Mouse (Mus musculus) midbrain, embryonic 16.5 days (tissue): ENCODE results near the gene Amot. TPM values are rescaled to one million over a fixed set of nuclear protein-coding genes. Genes with fewer than 3 reads are reported as not detected.

Experiments
- ATAC-seq: fragments of 200-750 bp; cut with Nextera tagmentation; 2 replicates; pipeline ENCODE4 v1.8.0; 2017; ENCODE audit warnings: moderate TSS enrichment
- H3K27ac ChIP-seq: fragments of 300-500 bp; sonication (generic); 2 replicates; pipeline ENCODE4 v1.5.1; 2014; ENCODE audit warnings: mild to moderate bottlenecking, low read length, mixed read lengths
- H3K27me3 ChIP-seq: fragments of 300-500 bp; sonication (generic); 2 replicates; pipeline ENCODE4 v1.6.1; 2014; ENCODE audit warnings: low read depth, low read length, mixed read lengths; ENCODE audit not compliant: control insufficient read depth, insufficient read depth
- H3K36me3 ChIP-seq: fragments of 300-500 bp; sonication (generic); 2 replicates; pipeline ENCODE4 v1.6.1; 2014; ENCODE audit warnings: mild to moderate bottlenecking, low read length, moderate library complexity, mixed read lengths; ENCODE audit not compliant: control insufficient read depth, insufficient read depth
- H3K4me1 ChIP-seq: fragments of 300-500 bp; sonication (generic); 2 replicates; pipeline ENCODE4 v1.6.1; 2014; ENCODE audit warnings: mild to moderate bottlenecking, low read length, mixed read lengths; ENCODE audit not compliant: control insufficient read depth, insufficient read depth
- H3K4me2 ChIP-seq: fragments of 300-500 bp; sonication (generic); 2 replicates; pipeline ENCODE4 v1.6.1; 2014; ENCODE audit warnings: mild to moderate bottlenecking, low read length, mixed read lengths
- H3K4me3 ChIP-seq: fragments of 300-500 bp; sonication (generic); 2 replicates; pipeline ENCODE4 v1.5.1; 2014; ENCODE audit warnings: low read depth, mild to moderate bottlenecking, low read length, moderate library complexity, mixed read lengths
- H3K9ac ChIP-seq: fragments of 300-500 bp; sonication (generic); 2 replicates; pipeline ENCODE4 v1.6.1; 2014; ENCODE audit warnings: low read depth, low read length, mixed read lengths
- H3K9me3 ChIP-seq: fragments of 300-500 bp; sonication (generic); replicated peaks from 2 replicates; pipeline ENCODE4 v1.6.1; 2014; ENCODE audit warnings: mild to moderate bottlenecking, low read length, mixed read lengths; ENCODE audit not compliant: control insufficient read depth, poor library complexity, severe bottlenecking
- WGBS: fragments of 180-500 bp; shearing (Covaris S2); extraction: QIAGEN DNeasy Blood & Tissue Kit; methylation state at CpG from one replicate; pipeline ENCODE4 v1.1.7; 2014; 5-methylcytosine and 5-hydroxymethylcytosine counted together
- polyA plus RNA-seq: library from polyadenylated mRNA; unstranded; fragments of >200 nt; fragmentation: Nextera tagmentation; extraction: Ambion mirVana; gene quantifications from 2 replicates; pipeline ENCODE4 v1.2.1, GENCODE M21; 2015

Amot gene
- polyA plus RNA-seq, 1 experiment from 2014 or later: 7.9 TPM

GRCm38 (mm10) chrX:145414319-145414718 is 90.7 kb downstream of the Amot start:
- H3K9me3 ChIP-seq: no peaks in the 10 kb centered on the region

GRCm38 (mm10) chrX:145411425-145411824 is 93.6 kb downstream of the Amot start:
- no peaks in the 10 kb centered on the region for H3K36me3 ChIP-seq
- no peaks in the 10 kb centered on the region for H3K4me1 ChIP-seq
- H3K27me3 ChIP-seq: no peaks in the 10 kb centered on the region
- no peak overlapping the region for H3K4me3 ChIP-seq
- no peak overlapping the region for H3K4me2 ChIP-seq
- no peak overlapping the region for H3K27ac ChIP-seq
- no peaks in the 10 kb centered on the region for H3K9me3 ChIP-seq
- ATAC-seq: no peak
- no peak overlapping the region for H3K9ac ChIP-seq
- 38% methylated on average over 6 of the region's 6 CpGs for WGBS

More at GRCm38 (mm10) chrX:145414319-145414718, 90.7 kb downstream of the Amot start:
- H3K4me1 ChIP-seq: no peaks in the 10 kb centered on the region
- no peak overlapping the region for H3K4me2 ChIP-seq
- H3K27me3 ChIP-seq: no peaks in the 10 kb centered on the region
- no peak overlapping the region for H3K4me3 ChIP-seq
- H3K9ac ChIP-seq: no peak overlapping the region
- no peak overlapping the region for H3K27ac ChIP-seq
- no peaks in the 10 kb centered on the region for H3K36me3 ChIP-seq
- no peak for ATAC-seq
- WGBS: 83% methylated on average over 1 of the region's 1 CpGs

GRCm38 (mm10) chrX:145406052-145406451 is 98.9 kb downstream of the Amot start:
- Histone ChIP-seq H3K4me3 (no peak overlapping the region), H3K9me3 (no peaks in the 10 kb centered on the region), H3K36me3 (no peaks in the 10 kb centered on the region), H3K4me1 (no peaks in the 10 kb centered on the region), H3K27me3 (no peaks in the 10 kb centered on the region), H3K9ac (no peak overlapping the region), H3K4me2 (no peak overlapping the region), H3K27ac (no peak overlapping the region)
- ATAC-seq: no peak
- WGBS: 83% methylated on average over 4 of the region's 4 CpGs

- no peak overlapping the region for H3K9ac ChIP-seq
- H3K27me3 ChIP-seq: no peaks in the 10 kb centered on the region
- H3K36me3 ChIP-seq: no peaks in the 10 kb centered on the region
- no peak overlapping the region for H3K4me3 ChIP-seq
- H3K4me2 ChIP-seq: no peak overlapping the region
- no peak overlapping the region for H3K27ac ChIP-seq
- no peaks in the 10 kb centered on the region for H3K9me3 ChIP-seq
- no peaks in the 10 kb centered on the region for H3K4me1 ChIP-seq
- ATAC-seq: no peak
- WGBS: 75% methylated on average over 3 of the region's 3 CpGs
These were observed 103.1 kb downstream of the Amot start for GRCm38 (mm10) chrX:145401926-145402325.

- H3K4me1 ChIP-seq: no peaks in the 10 kb centered on the region
- no peak for ATAC-seq
- H3K27me3 ChIP-seq: no peaks in the 10 kb centered on the region
- WGBS: 6% methylated on average over 1 of the region's 1 CpGs
- no peaks in the 10 kb centered on the region for H3K9me3 ChIP-seq
- no peak overlapping the region for H3K4me3 ChIP-seq
- H3K36me3 ChIP-seq: no peaks in the 10 kb centered on the region
- H3K4me2 ChIP-seq: no peak overlapping the region
- no peak overlapping the region for H3K27ac ChIP-seq
- H3K9ac ChIP-seq: no peak overlapping the region
These were observed 105.7 kb downstream of the Amot start for GRCm38 (mm10) chrX:145399236-145399635.

Other genes with a start within 250 kb of the Amot start
- gene Lhfpl1, start 156.1 kb downstream of the Amot start, polyA plus RNA-seq: not detected in 2 replicates